Mouse (Mus musculus): ENCODE measurements around the gene Tnfsf9.

The Tnfsf9 gene

DNA sequence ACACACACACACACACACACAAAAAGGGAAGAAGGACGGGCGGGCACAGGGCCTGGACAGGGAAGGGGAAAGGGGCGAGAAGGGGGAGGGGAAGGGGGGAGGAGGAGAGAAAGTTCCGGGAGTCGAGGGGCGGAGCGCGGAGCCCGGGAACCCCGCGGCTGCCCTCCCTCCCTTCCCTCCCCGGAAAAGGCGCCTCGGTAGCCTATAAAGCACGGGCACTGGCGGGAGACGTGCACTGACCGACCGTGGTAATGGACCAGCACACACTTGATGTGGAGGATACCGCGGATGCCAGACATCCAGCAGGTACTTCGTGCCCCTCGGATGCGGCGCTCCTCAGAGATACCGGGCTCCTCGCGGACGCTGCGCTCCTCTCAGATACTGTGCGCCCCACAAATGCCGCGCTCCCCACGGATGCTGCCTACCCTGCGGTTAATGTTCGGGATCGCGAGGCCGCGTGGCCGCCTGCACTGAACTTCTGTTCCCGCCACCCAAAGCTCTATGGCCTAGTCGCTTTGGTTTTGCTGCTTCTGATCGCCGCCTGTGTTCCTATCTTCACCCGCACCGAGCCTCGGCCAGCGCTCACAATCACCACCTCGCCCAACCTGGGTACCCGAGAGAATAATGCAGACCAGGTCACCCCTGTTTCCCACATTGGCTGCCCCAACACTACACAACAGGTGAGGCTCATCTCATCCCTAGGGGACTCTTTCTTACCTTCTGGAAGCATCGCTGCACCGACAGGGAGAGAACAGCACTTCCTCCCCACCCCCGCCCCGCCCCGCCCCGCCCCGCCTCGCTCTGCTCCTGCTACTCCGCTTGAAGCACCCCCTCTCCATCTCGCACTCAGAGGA lies at the start of gene Tnfsf9:
Gene Tnfsf9, plus strand, starts transcription at position 145 of the 854 bp plus-strand sequence.
- peak; percentile 55 for DNase-seq (ENCODE audit: low read depth, low spot score)

DNA sequence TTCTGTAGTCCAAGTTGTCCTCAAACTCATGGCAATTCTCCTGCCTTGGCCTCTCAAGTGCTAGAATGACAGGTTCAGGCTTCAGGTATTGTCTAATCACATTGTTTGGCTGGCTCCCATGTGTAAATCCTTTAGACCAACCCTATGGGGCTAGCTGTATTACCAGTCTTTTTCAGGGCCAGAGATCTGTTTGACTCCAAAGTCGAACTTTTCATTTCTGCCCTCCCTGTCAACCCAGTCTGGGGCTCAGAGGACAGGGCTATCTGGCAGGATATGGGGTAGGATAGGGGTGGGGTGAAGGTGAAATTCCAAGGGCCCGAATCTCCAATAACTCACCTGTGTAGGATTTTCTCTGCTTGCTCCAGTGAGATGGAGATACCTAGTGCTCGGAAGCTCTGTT lies 48.9 kb upstream of the Tnfsf9 start:
- no peak for DNase-seq (ENCODE audit: low read depth, low spot score)

DNA sequence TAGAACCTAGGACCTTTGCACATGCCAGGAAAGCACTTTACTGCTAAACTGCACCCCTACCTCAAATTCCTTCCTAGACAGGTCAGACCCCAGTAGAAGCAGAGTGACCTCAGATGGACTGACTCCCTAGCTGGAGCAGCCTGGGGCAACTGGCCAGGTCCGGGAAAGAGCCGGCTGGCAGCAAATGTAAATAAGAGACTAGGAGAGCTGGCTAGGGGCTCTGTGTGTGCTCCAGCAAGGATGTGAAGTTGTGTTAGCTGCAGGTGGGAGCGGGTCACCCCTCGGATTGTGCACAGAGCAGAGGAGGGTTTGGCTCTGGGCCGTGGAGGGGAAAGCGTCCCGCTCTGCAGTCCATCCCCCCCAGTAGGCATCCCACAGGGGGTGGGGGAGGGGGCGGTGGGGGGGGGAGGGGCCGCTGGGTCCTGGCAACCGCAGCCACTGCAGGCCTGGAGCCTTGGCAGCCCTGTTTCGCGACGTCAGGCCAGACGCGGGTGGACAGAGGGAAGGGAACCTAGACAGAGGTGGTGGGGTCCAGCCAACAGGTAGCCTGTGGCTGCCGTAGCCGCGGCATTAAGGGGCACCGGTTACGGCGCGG lies 46.1 kb upstream of the Tnfsf9 start, which contains the start of gene Crb3:
Gene Crb3, plus strand, starts transcription at position 215 of the 595 bp plus-strand sequence.
- DNase-seq (ENCODE audit: low read depth, low spot score), result no peak

DNA sequence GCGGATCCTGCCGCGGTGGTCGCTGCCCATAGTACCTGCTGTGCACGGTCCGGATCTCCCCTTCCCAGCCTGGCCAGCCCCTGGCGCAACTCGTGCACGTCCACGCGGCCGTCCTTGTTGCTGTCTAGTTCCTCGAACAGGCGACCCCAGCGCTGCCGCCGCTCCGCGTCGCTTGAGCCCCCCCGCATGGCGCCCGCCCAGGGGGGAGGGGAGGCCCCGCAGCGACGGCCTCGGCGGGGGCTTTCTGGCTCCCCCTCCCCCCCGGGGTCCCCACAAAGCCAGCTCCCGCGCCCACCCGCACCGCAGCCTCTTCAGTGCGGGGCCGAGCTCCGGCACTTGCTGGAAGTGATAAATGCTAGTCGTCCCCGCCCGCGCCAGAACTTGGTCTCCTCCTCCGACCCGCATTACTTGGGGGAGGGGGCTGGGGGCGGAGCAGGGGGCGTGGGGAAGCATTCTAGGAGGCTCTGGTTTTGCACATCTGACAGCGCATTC lies 45.6 kb upstream of the Tnfsf9 start, which contains the start of gene Slc25a23:
Gene Slc25a23, minus strand, starts transcription at position 378 of the 492 bp plus-strand sequence.
- peak; percentile 92 for DNase-seq (ENCODE audit: low read depth, low spot score)

- DNase-seq (ENCODE audit: low read depth, low spot score), result peak; percentile 98
Observed at GRCm38 (mm10) chr17:57060231-57060801, 44.8 kb upstream of the Tnfsf9 start.

GRCm38 (mm10) chr17:57061069-57061468 lies 44.1 kb upstream of the Tnfsf9 start:
- no peak for DNase-seq (ENCODE audit: low read depth, low spot score)

- peak; percentile 55 for DNase-seq (ENCODE audit: low read depth, low spot score)
Observed at GRCm38 (mm10) chr17:57062011-57062521, 43.1 kb upstream of the Tnfsf9 start.

- no peak for DNase-seq (ENCODE audit: low read depth, low spot score)
Observed at GRCm38 (mm10) chr17:57062548-57062947, 42.6 kb upstream of the Tnfsf9 start.

- DNase-seq (ENCODE audit: low read depth, low spot score), result no peak
Observed at GRCm38 (mm10) chr17:57063031-57063430, 42.1 kb upstream of the Tnfsf9 start.

DNA sequence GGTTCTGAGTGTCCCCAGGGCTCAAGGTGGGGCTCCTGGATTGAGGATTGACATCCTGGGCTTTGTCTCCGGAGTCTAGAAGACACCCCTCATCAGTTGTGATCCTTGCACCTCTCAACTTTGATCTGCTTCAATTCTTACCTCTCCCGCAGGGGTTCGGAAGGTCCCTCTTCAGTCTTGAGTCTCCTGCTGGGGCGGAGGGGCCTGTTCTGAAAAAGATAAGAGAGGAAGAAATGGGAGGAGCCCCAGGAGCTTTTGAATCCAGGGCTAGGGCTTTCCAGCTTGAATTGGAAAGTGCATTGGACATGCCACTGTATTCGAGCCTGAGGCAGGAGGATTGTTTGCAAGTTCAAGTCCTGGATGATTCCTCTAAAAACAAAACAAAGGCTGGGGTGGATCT lies 38.2 kb upstream of the Tnfsf9 start:
- no peak for DNase-seq (ENCODE audit: low read depth, low spot score)

DNA sequence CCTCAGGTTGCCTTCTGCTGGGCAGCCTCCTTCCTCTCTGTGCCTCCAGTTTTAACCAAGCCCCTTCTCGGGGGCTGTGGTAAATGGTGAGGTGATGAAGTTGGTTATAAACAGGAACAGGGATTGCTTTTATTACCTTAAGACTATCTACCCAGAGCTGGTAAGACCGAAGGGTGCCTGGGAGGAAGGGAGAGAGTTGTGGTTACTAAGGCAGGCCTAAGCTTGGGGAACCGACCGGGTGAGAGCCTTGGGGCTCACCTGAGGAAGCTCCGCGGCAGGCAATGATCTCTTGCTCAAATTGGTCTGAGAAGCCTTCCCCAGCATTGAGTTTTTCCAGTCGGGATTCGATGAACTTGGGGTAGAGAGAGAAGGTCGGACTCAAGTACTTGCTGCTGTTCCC lies 34.9 kb upstream of the Tnfsf9 start:
- DNase-seq (ENCODE audit: low read depth, low spot score), result no peak

DNA sequence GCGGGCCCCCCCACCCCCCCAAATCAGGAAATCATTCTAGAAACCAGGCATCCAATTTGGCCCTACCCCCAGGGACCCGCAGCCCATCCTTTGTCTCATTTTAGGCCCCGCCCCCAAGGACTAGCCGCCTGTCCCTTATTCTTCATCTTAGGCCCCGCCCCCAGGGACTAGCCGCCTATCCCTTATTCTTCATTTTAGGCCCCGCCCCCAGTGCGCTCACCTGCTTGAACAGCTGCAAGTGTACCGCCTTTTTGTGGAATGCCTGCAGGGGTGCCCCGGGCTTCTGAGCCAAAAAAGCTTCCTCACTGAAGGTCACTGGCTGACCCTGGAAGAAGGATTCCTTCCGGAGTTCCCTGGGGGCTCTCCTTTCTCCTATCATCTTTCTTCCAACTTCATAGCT lies 34.4 kb upstream of the Tnfsf9 start:
- DNase-seq (ENCODE audit: low read depth, low spot score), result peak; percentile 99

DNA sequence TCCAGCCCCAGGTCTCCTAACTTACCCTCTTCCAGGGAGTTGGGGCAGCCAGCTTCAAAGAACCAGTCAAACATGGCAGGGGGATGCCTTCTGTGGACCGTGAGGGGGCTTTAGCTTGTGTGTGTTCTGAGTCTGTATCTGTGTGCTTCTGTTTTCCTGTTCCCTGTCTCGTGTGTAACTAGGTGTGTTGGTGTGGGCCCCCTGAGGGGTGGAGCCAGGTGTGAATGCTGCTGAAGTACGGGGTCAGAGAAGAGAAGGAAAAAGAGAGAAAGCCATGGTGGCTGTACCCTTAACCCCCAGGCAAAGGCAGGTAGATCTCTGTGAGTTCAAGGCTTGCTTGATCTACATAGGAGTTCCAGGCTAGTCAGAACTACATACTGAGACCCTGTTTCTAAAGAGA lies 28.2 kb upstream of the Tnfsf9 start:
- no peak for DNase-seq (ENCODE audit: low read depth, low spot score)

GRCm38 (mm10) chr17:57078336-57078735 lies 26.8 kb upstream of the Tnfsf9 start, which contains the start of gene Dennd1c:
Gene Dennd1c (minus strand): TSS chr17:57078514.
- DNase-seq (ENCODE audit: low read depth, low spot score), result no peak

- no peak for DNase-seq (ENCODE audit: low read depth, low spot score)
Observed at GRCm38 (mm10) chr17:57079919-57080318, 25.2 kb upstream of the Tnfsf9 start.

- no peak for DNase-seq (ENCODE audit: low read depth, low spot score)
Observed at GRCm38 (mm10) chr17:57081234-57081842, 23.8 kb upstream of the Tnfsf9 start.

DNA sequence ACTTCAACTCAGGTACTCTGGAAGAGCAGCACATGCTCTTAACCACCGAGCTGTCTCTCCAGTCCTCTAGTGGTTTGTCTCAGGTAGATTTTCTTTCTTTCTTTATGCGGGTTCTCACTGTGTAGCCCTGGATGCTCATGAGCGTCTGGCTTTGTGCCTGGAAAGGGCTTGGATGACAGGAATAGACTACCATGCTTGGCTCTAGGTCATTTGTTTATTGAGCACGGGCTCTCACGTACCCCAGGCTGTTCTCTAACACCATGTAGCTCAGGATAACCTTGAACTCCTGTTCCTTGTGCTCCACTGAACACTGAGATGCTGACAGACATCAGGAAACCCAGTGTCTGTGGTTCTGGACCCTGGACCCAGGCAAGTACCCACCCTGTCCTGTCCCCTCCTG lies 22.6 kb upstream of the Tnfsf9 start:
- DNase-seq (ENCODE audit: low read depth, low spot score), result no peak

- no peak for DNase-seq (ENCODE audit: low read depth, low spot score)
Observed at GRCm38 (mm10) chr17:57085970-57086757, 19.0 kb upstream of the Tnfsf9 start.

- peak; percentile 30 for DNase-seq (ENCODE audit: low read depth, low spot score)
Observed at GRCm38 (mm10) chr17:57087049-57087832, 17.9 kb upstream of the Tnfsf9 start, which contains the start of gene Tubb4a. Gene Tubb4a (minus strand): TSS chr17:57087782.

GRCm38 (mm10) chr17:57094222-57094621 lies 10.9 kb upstream of the Tnfsf9 start:
- no peak for DNase-seq (ENCODE audit: low read depth, low spot score)
